Mouse (Mus musculus): Measurements from ENCODE around the gene Zc3h18. TPM values are rescaled to one million over a fixed set of nuclear protein-coding genes. Genes with fewer than 3 reads are reported as not detected.

The Zc3h18 gene
- polyA plus RNA-seq (2012; rRNA removed), result 20.3 and 21.4 TPM in 2 replicates

DNA sequence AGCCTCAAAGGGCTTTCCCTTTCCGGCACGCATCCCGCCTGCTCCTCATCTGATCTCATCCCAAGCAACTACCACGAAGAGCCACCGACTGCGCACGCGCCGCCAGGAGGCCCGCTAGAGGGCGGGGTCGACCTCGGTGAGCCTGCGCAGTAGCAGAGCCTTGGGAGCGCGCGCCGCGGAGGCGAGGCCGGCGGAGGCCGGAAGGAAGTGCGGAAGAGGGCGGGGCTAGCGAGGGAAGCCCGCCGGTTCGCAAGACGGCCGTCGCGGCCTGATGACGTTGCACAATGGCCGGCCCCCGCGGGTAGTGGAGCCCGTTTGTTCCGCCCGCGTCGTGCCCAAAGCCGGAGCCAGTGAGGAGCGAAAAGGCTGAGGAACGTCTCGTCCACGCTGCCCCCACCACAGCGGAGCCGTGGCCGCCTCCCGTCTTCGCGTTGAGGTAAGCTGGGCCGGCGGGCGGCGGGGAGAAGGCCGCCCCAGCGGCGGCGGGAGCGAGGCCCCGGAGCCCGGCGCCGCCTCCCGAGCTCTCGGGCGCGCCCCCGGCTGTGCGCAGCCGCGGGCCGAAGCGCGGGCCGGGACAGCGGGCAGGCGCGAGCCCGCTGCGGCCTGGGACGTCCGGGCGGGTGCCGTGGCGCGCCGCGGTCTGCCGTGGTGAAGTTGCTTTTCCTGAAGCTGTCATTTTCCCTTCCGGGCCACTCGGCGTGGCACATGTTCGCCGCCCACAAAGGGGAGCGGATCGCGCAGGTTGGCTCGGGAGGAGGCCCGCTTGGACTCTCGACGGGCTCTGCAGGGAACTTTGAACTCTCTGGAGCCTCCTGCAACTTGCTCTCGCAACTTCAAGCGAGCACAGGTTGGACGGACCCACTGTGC lies at the start of gene Zc3h18:
Gene Zc3h18 (plus strand): TSS at position 245 of the 867 bp plus-strand sequence.

DNA sequence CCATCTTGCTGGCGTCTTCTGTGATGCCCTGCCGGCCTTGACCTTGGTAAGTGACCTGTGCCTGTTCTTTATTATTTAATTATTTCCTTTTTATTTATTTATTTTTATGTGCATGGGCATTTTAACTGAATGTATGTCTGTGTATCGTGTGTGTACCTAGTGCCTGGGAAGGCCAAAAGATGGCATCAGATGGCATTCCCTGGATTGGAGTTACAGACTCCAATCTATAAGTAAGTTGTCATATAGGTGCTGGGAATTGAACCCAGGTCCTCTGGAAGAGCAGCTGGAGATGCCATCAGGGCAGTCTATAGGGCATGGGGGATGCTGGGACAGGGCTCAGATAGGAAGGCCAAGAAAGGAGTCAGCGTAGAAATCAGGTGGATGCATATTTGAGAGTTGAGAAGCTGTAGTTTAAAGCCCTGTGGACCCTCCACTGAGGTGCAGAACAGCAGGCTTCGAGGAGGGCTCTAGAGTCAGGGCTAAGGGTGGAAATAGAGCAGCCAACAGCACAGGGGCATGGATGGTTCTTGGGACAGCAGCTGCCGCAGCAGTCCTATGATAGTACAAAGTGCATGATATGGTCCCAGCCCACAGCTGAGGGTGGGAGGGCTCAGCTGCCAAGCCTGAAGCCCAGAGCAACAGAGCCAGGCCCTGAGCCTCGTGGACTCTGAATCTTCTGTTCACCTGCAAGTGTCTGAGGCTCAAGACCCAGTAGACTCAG lies 15.6 kb upstream of the Zc3h18 start, which contains the start of gene Trhr2:
Gene Trhr2 (minus strand): TSS at position 51 of the 721 bp plus-strand sequence.

DNA sequence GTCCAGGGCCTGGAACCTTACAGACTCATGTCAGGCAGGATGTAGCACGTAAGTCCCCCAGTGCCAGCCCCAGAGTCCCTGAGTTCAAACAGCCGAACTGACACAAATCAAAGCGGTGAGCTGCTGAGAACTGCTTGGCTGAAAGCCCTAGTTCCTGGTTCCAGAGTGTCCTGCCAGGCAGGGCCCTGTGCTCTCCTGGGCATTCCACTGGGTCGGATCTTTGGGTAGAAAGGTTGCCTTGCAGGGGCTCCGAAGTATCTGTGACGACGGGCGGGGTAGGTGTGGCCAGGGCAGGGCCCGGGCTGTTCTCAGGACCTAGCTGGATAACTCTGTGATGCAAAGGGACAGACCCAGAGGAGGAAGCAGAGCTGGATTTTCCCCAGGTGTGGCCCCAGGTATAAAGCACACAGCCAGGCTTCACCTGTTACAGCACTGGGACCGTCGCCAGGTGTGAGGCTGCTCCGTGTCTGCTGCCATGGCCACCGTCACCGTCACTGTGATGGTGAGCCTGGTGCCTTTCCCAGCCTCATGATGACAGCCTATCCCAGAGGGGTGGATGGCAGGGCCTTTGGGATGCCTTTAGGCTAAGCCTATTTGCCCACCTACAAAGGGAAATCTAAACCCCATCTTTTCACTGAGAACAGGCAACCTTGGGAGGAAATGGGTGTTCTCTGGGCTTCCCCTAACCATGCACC lies 45.1 kb downstream of the Zc3h18 start, which contains the start of gene Il17c:
Gene Il17c (plus strand): TSS at position 645 of the 695 bp plus-strand sequence.

DNA sequence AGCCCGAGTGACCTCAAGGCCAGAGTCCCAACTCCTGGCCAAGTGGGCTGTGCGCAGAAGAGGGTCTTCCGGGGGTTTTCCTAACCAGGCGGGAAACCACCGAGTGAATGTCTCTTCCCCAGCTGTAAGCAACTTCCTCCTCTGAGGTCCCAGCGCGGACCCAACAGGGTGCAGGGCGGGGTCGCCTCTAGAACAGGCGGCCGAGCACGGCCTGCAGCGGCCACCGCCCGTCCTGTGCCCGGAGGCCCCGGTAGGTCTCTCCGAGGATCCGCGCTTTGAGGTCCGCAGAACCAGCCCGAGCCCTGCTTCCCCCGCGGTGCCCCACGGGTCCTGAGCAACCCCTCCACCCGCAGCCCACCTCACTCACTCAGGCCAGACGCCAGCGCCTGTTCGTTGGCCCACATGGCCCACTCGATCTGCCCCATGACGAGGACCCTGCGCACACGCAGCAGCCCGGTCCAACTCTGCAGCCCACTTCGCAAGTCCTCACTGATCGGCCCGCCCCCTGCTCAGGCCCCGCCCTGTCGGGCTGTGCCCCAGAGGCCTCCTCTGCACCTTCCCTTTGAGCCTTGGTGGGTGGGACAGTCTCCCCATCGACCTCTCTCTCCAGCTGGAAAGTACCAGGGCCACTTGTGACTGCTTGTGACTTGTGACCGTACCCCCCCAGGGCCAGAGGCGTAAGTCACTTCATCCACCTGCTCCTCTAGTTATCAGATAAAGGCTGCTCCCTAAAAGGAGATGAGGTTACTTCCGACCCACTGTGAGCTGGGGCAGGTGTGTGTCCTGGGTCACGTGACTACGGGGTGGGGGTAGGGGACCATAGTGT lies 56.2 kb downstream of the Zc3h18 start, which contains the start of gene Cyba:
Gene Cyba (minus strand): TSS at position 488 of the 826 bp plus-strand sequence.

DNA sequence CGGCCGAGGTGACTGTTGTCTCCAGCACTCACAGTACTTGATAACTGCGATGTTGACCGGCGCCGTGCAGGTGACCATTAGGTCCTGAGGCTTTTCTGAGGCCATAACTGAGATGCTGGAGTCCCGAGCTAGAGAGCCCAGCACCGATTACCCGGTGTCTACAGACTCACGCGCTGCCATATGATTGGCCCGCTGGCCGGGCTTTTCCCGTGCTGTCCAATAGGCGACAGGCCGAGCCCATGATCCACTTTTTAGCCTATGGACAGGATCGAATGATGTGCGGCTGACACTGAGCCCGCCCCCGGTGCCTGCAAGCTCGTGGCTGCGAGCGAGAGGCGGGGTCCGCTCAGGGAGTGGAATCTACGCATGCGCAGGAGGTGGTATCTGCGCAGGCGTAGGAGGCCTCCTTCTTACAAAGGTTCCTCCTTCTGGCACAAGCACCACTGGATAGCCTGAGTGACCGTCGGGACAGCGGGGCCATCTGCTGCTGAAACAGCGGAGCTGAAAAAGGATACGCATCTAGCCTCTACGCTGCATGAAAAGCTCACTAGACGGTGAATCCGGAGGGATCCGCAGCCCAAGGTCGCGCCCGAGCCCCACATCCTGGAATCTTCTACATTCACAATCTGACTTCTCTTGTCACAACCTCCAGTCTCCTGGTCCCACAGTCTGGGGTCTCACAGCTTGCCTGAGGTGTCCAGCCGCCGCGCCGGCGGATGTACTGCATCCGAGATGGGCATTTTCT lies 67.0 kb downstream of the Zc3h18 start, which contains the start of gene Mvd:
Gene Mvd (minus strand): TSS at position 161 of the 745 bp plus-strand sequence.

DNA sequence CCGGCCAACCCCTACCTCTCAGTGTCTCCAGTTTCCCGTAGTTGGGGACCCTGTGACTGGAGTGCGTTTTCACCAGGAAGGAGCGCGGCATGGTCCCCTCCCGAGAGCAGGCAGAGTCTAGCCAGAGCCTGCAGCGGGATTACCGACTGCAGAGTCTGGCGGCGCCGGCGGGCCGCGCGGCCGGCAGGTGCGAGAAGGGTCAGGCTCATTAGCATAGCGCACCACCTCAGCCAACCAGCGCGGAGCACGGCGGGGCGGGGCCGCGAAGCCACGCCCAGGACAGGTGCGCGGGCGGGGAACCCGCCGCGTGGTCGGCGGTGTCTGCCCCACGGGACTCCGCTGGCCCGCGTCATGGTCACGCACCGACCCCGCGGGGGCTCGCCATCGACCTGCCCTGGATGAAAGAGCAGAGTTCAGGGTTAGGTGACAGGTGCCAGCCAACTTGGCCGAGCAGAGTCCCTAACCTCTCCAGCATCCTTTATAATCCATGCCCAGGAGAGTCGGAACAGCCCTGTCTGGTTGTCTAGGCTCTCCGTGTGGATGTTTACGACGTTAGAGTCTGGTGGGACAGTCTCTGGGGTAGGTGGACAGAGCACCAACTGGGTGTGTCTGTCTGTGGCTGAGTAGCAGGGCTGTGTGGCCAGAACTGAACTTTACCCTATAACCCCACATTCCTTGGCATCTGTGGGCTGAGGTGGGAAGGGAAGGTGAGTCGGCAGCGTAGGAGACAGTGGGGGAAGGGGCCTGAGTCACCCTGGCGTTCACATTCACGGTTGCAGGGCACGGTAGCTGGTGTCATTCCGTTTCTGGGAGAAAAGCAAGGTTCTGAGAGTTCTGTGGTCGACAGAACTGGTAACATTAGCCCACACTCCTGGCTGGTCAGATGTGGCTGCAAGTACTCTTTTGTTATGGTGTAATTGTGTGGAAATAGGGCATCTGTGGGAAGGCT lies 84.4 kb downstream of the Zc3h18 start, which contains the start of gene Snai3:
Gene Snai3 (minus strand): TSS at position 210 of the 949 bp plus-strand sequence.

Other genes starting within 250 kb of the Zc3h18 start
- 56.8 and 69.6 TPM in 2 replicates for gene Zfpm1, start 94.5 kb upstream of the Zc3h18 start, polyA plus RNA-seq (2012; rRNA removed)
- not detected in 2 replicates for gene Trhr2, start 15.9 kb upstream of the Zc3h18 start, polyA plus RNA-seq (2012; rRNA removed)
- gene Il17c, start 45.4 kb downstream of the Zc3h18 start, polyA plus RNA-seq (2012; rRNA removed), result 0.08 and 0.10 TPM in 2 replicates
- gene Cyba, start 56.3 kb downstream of the Zc3h18 start, polyA plus RNA-seq (2012; rRNA removed), result 64.4 and 75.2 TPM in 2 replicates
- gene Mvd, start 66.8 kb downstream of the Zc3h18 start, polyA plus RNA-seq (2012; rRNA removed), result 18.8 and 20.3 TPM in 2 replicates
- gene Snai3, start 84.1 kb downstream of the Zc3h18 start, polyA plus RNA-seq (2012; rRNA removed), result 0.14 and 0.17 TPM in 2 replicates
- gene Rnf166, start 99.5 kb downstream of the Zc3h18 start, polyA plus RNA-seq (2012; rRNA removed), result 9.0 and 11.7 TPM in 2 replicates
- gene Ctu2, start 99.5 kb downstream of the Zc3h18 start, polyA plus RNA-seq (2012; rRNA removed), result 11.3 and 11.4 TPM in 2 replicates
- gene Piezo1, start 174.7 kb downstream of the Zc3h18 start, polyA plus RNA-seq (2012; rRNA removed), result 52.1 and 60.1 TPM in 2 replicates
- gene Cdt1, start 191.4 kb downstream of the Zc3h18 start, polyA plus RNA-seq (2012; rRNA removed), result 58.4 and 71.0 TPM in 2 replicates
- gene Aprt, start 200.3 kb downstream of the Zc3h18 start, polyA plus RNA-seq (2012; rRNA removed), result 81.5 and 95.1 TPM in 2 replicates
- 3.9 and 4.5 TPM in 2 replicates for gene Galns, start 234.9 kb downstream of the Zc3h18 start, polyA plus RNA-seq (2012; rRNA removed)
- gene Trappc2l, start 235.0 kb downstream of the Zc3h18 start, polyA plus RNA-seq (2012; rRNA removed), result 23.7 and 27.7 TPM in 2 replicates
- gene Pabpn1l, start 246.1 kb downstream of the Zc3h18 start, polyA plus RNA-seq (2012; rRNA removed), result not detected in 2 replicates